Mouse (Mus musculus): Measurements from ENCODE around the gene Nrxn3. TPM values are rescaled to one million over a fixed set of nuclear protein-coding genes. Genes with fewer than 3 reads are reported as not detected.

Nrxn3 gene
- polyA plus RNA-seq, 1 experiment from 2014 or later: 29.2 TPM

DNA sequence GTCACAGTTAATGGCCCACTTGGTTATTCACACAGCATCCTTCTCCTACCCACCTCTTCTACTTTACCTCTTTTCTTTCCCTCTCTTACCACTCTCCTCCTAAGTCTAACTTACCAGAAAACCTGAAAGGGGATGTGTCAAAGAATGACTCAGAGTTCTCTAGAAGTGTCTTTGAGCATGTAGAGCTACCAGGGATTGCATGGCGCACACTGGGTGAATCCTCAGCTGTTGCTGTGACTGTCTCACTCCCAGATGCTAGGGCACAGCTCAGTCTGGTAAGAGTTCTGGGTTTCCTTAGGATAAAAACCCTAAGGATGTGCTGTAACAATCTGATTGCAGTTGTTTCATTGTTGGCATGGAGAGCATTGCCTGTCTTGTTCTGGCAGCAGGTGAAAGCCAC, 108.2 kb downstream of the Nrxn3 start:
- Histone ChIP-seq H3K4me2 (ENCODE audit: low read depth) (no peak overlapping the region), H3K9ac (ENCODE audit: low read length) (no peak overlapping the region), H3K9me3 (ENCODE audit: control insufficient read depth, low read length) (no peaks in the 10 kb centered on the region), H3K27ac (ENCODE audit: low read depth, low read length) (no peak overlapping the region), H3K27me3 (ENCODE audit: control insufficient read depth, insufficient read depth, low read length) (no peaks in the 10 kb centered on the region), H3K36me3 (ENCODE audit: control insufficient read depth, insufficient read depth, low read length) (no peaks in the 10 kb centered on the region), H3K4me3 (ENCODE audit: low read depth, low read length) (no peak overlapping the region), H3K4me1 (ENCODE audit: control insufficient read depth, insufficient read depth, low read length) (peaks cover 2% of the 10 kb centered on the region)
- no peak for DNase-seq (ENCODE audit: low spot score)
- 84% methylated on average over 1 of the region's 1 CpGs for WGBS
- ATAC-seq (ENCODE audit: insufficient read depth, low FRiP score, low TSS enrichment): no peak

GRCm38 (mm10) chr12:88835821-88836220, 113.1 kb downstream of the Nrxn3 start:
- Histone ChIP-seq H3K4me3 (ENCODE audit: low read depth, low read length) (no peak overlapping the region), H3K9me3 (ENCODE audit: control insufficient read depth, low read length) (no peaks in the 10 kb centered on the region), H3K9ac (ENCODE audit: low read length) (no peak overlapping the region), H3K27me3 (ENCODE audit: control insufficient read depth, insufficient read depth, low read length) (no peaks in the 10 kb centered on the region), H3K36me3 (ENCODE audit: control insufficient read depth, insufficient read depth, low read length) (no peaks in the 10 kb centered on the region), H3K4me2 (ENCODE audit: low read depth) (no peak overlapping the region), H3K27ac (ENCODE audit: low read depth, low read length) (no peak overlapping the region), H3K4me1 (ENCODE audit: control insufficient read depth, insufficient read depth, low read length) (peaks cover 4% of the 10 kb centered on the region)
- DNase-seq (ENCODE audit: low spot score) (peak; percentile 22), ATAC-seq (ENCODE audit: insufficient read depth, low FRiP score, low TSS enrichment) (peak; percentile 71)
- 13% methylated on average over 2 of the region's 2 CpGs for WGBS

DNA sequence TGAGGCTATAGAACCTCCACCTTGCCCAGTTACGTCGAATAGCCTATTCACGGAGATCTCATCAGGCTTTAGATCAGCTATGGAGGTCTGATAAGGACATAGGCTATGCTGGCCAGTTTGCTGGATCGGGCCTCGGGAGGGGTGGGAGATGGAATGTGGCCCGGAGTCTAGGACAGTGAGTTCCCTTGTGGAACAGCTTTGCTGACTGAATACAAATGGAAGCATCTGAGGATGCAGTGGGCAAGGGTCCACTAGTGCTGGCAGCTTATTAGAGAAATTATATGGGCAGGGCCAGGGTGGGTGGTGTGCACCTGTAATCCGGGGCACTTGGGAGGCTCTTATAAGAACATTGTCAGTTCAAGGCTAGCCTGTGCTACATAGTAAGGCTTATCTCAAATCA, 117.0 kb downstream of the Nrxn3 start:
- H3K27me3 ChIP-seq (ENCODE audit: control insufficient read depth, insufficient read depth, low read length): no peaks in the 10 kb centered on the region
- DNase-seq (ENCODE audit: low spot score): no peak
- no peak overlapping the region for H3K27ac ChIP-seq (ENCODE audit: low read depth, low read length)
- no peak for ATAC-seq (ENCODE audit: insufficient read depth, low FRiP score, low TSS enrichment)
- no peak overlapping the region for H3K4me3 ChIP-seq (ENCODE audit: low read depth, low read length)
- H3K9ac ChIP-seq (ENCODE audit: low read length): no peak overlapping the region
- H3K36me3 ChIP-seq (ENCODE audit: control insufficient read depth, insufficient read depth, low read length): no peaks in the 10 kb centered on the region
- no peaks in the 10 kb centered on the region for H3K9me3 ChIP-seq (ENCODE audit: control insufficient read depth, low read length)
- H3K4me2 ChIP-seq (ENCODE audit: low read depth): no peak overlapping the region
- 91% methylated on average over 7 of the region's 7 CpGs for WGBS
- peaks cover 4% of the 10 kb centered on the region for H3K4me1 ChIP-seq (ENCODE audit: control insufficient read depth, insufficient read depth, low read length)

DNA sequence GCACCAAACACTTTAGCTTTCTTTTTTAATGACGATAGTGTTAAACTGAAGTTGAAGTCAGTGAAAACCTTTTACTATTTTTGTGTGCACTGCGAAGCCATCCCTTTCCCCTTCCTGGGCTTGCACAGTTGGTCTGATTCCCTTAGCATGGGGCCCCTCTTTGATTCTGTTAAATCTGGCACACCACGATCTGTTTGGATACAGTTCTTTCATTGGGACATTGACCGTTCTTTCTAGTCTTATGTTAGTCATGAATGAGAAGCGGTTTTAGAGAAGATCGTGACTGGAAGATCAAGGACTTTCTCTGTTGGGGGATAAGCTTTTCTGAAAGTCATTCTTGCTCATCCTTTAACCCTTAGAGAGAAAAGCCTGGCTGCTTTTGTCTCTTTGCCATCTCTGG, 118.7 kb downstream of the Nrxn3 start:
- Histone ChIP-seq H3K27ac (ENCODE audit: low read depth, low read length) (no peak overlapping the region), H3K36me3 (ENCODE audit: control insufficient read depth, insufficient read depth, low read length) (no peaks in the 10 kb centered on the region), H3K27me3 (ENCODE audit: control insufficient read depth, insufficient read depth, low read length) (no peaks in the 10 kb centered on the region), H3K9ac (ENCODE audit: low read length) (no peak overlapping the region), H3K9me3 (ENCODE audit: control insufficient read depth, low read length) (no peaks in the 10 kb centered on the region), H3K4me1 (ENCODE audit: control insufficient read depth, insufficient read depth, low read length) (no peaks in the 10 kb centered on the region; the same call in 1 of the 2 replicates), H3K4me3 (ENCODE audit: low read depth, low read length) (no peak overlapping the region), H3K4me2 (ENCODE audit: low read depth) (no peak overlapping the region)
- no peak for DNase-seq (ENCODE audit: low spot score)
- ATAC-seq (ENCODE audit: insufficient read depth, low FRiP score, low TSS enrichment): no peak
- 92% methylated on average over 6 of the region's 6 CpGs for WGBS

GRCm38 (mm10) chr12:88850400-88851179, 127.9 kb downstream of the Nrxn3 start:
- ATAC-seq (ENCODE audit: insufficient read depth, low FRiP score, low TSS enrichment) (peak; percentile 89), DNase-seq (ENCODE audit: low spot score) (peak; percentile 67)
- Histone ChIP-seq H3K27me3 (ENCODE audit: control insufficient read depth, insufficient read depth, low read length) (no peaks in the 10 kb centered on the region), H3K9ac (ENCODE audit: low read length) (no peak overlapping the region), H3K4me2 (ENCODE audit: low read depth) (no peak overlapping the region), H3K9me3 (ENCODE audit: control insufficient read depth, low read length) (no peaks in the 10 kb centered on the region), H3K27ac (ENCODE audit: low read depth, low read length) (no peak overlapping the region), H3K4me1 (ENCODE audit: control insufficient read depth, insufficient read depth, low read length) (peaks cover 7% of the 10 kb centered on the region; the same call in 1 of the 2 replicates), H3K36me3 (ENCODE audit: control insufficient read depth, insufficient read depth, low read length) (no peaks in the 10 kb centered on the region), H3K4me3 (ENCODE audit: low read depth, low read length) (no peak overlapping the region)
- 43% methylated on average over 6 of the region's 6 CpGs for WGBS

DNA sequence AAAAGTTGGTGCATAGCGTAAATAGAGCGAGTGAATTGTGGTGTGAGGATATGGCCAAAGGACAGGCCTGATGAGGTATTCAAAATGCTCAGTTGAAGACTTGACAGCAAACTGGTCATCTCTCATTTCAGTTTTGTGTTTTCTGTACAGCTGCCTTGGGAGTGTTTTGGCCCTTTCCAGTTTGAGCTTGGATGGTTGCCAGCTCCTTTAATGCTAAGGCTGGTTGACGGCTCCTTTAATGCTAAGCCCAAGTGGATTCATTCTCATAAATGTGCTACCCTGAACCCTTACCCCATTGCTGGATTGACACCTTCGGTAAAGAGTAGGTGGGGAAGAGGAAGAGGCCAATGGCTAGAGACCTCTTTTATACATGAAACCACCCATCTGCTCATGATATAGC, 131.4 kb downstream of the Nrxn3 start:
- ATAC-seq (ENCODE audit: insufficient read depth, low FRiP score, low TSS enrichment) (no peak), DNase-seq (ENCODE audit: low spot score) (no peak)
- no peak overlapping the region for H3K4me2 ChIP-seq (ENCODE audit: low read depth)
- no peak overlapping the region for H3K9ac ChIP-seq (ENCODE audit: low read length)
- no peak overlapping the region for H3K4me3 ChIP-seq (ENCODE audit: low read depth, low read length)
- H3K9me3 ChIP-seq (ENCODE audit: control insufficient read depth, low read length): no peaks in the 10 kb centered on the region
- no peak overlapping the region for H3K27ac ChIP-seq (ENCODE audit: low read depth, low read length)
- no peaks in the 10 kb centered on the region for H3K27me3 ChIP-seq (ENCODE audit: control insufficient read depth, insufficient read depth, low read length)
- no peaks in the 10 kb centered on the region for H3K36me3 ChIP-seq (ENCODE audit: control insufficient read depth, insufficient read depth, low read length)
- H3K4me1 ChIP-seq (ENCODE audit: control insufficient read depth, insufficient read depth, low read length): peaks cover 7% of the 10 kb centered on the region; the same call in 1 of the 2 replicates
- 88% methylated on average over 4 of the region's 4 CpGs for WGBS

GRCm38 (mm10) chr12:88857701-88858100, 135.0 kb downstream of the Nrxn3 start:
- H3K27me3 ChIP-seq (ENCODE audit: control insufficient read depth, insufficient read depth, low read length): no peaks in the 10 kb centered on the region
- WGBS: 87% methylated on average over 2 of the region's 2 CpGs
- H3K4me2 ChIP-seq (ENCODE audit: low read depth): no peak overlapping the region
- ATAC-seq (ENCODE audit: insufficient read depth, low FRiP score, low TSS enrichment): no peak
- no peaks in the 10 kb centered on the region for H3K9me3 ChIP-seq (ENCODE audit: control insufficient read depth, low read length)
- no peak overlapping the region for H3K9ac ChIP-seq (ENCODE audit: low read length)
- H3K4me3 ChIP-seq (ENCODE audit: low read depth, low read length): no peak overlapping the region
- no peak overlapping the region for H3K27ac ChIP-seq (ENCODE audit: low read depth, low read length)
- no peaks in the 10 kb centered on the region for H3K36me3 ChIP-seq (ENCODE audit: control insufficient read depth, insufficient read depth, low read length)
- no peak for DNase-seq (ENCODE audit: low spot score)
- H3K4me1 ChIP-seq (ENCODE audit: control insufficient read depth, insufficient read depth, low read length): no peaks in the 10 kb centered on the region

GRCm38 (mm10) chr12:88859456-88860345, 137.0 kb downstream of the Nrxn3 start:
- H3K4me3 ChIP-seq (ENCODE audit: low read depth, low read length): no peak overlapping the region
- H3K9me3 ChIP-seq (ENCODE audit: control insufficient read depth, low read length): no peaks in the 10 kb centered on the region
- H3K36me3 ChIP-seq (ENCODE audit: control insufficient read depth, insufficient read depth, low read length): no peaks in the 10 kb centered on the region
- H3K4me2 ChIP-seq (ENCODE audit: low read depth): no peak overlapping the region
- H3K27ac ChIP-seq (ENCODE audit: low read depth, low read length): no peak overlapping the region
- ATAC-seq (ENCODE audit: insufficient read depth, low FRiP score, low TSS enrichment): no peak
- 49% methylated on average over 6 of the region's 6 CpGs for WGBS
- no peaks in the 10 kb centered on the region for H3K27me3 ChIP-seq (ENCODE audit: control insufficient read depth, insufficient read depth, low read length)
- DNase-seq (ENCODE audit: low spot score): peak; percentile 12
- no peak overlapping the region for H3K9ac ChIP-seq (ENCODE audit: low read length)
- no peaks in the 10 kb centered on the region for H3K4me1 ChIP-seq (ENCODE audit: control insufficient read depth, insufficient read depth, low read length)
